Mouse (Mus musculus) gastrocnemius, postnatal 4 days (tissue): Measurements from ENCODE around the gene Hoxc11. TPM values are rescaled to one million over a fixed set of nuclear protein-coding genes. Genes with fewer than 3 reads are reported as not detected.

Experiments used
- DNase-seq, 2 experiments: peaks; one replicate each; pipeline ENCODE4 v3.0.0; 2021 to 2022; ENCODE audit warnings: low spot score in 2 of 2, mixed read lengths in 2 of 2
- microRNA-seq: library from miRNA; unstranded; fragments of <30 nt; microRNA quantifications from one replicate; pipeline ENCODE4 v1.2.0, GENCODE M21; 2021
- total RNA-seq, 2 experiments: library from RNA; stranded (reverse); gene quantifications; 2 replicates each; pipeline ENCODE4 v1.2.3; 2021

The Hoxc11 gene
- total RNA-seq, 2 experiments from 2014 or later: 11.0 to 12.0 TPM

- DNase-seq: no peak
These were observed 47.9 kb downstream of the Hoxc11 start for GRCm38 (mm10) chr15:103002156-103002555.

DNA sequence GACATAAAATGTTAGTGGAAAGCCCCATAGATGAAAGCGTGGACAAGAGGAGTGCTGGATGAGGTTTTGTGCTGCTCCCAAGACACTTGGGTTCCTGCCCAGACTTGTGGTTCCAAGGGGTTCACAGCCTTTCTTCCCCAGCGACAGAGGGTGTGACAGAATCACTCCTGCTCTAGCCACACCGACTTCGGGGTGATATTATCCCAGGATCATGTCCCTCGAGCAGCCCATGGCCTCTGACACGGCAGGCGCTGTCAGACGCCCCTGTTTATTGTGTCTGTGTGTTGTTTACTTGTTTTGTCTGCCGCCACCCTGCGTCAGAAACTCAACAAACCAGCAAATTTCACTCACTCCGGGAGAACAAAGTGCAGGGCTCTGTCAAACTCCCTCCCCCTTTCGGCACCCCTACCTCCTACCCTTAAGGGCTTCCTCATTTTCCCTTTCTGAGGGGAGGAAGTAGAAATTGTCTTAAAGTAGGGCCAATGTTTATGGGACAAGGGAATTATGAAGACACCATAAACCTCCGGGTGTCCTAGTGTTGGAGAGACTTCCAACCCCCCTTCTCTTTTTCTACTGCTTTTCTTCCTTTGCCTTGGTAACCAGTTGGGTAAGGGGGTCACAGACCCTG lies 48.7 kb downstream of the Hoxc11 start:
- no peak for DNase-seq

GRCm38 (mm10) chr15:103005308-103005707 lies 51.1 kb downstream of the Hoxc11 start:
- no peak for DNase-seq

- DNase-seq: no peak
These were observed 51.6 kb downstream of the Hoxc11 start for GRCm38 (mm10) chr15:103005797-103006196.

GRCm38 (mm10) chr15:103006326-103006725 lies 52.1 kb downstream of the Hoxc11 start:
- DNase-seq: no peak

Small RNA genes lying within 50 kb of the gene (microRNA-seq; reads per million reads assigned to microRNA genes)
- 1,027 reads per million, percentile 77 among the genes with 10 or more reads in this experiment for gene Mir196a-2

Other genes starting within 250 kb of the Hoxc11 start
- gene Calcoco1, start 232.2 kb upstream of the Hoxc11 start, total RNA-seq: 10 to 100 TPM; 60.8 to 67.8 TPM
- gene Hoxc13, start 33.3 kb upstream of the Hoxc11 start, total RNA-seq: not detected
- not detected for gene Hoxc12, start 17.7 kb upstream of the Hoxc11 start, total RNA-seq
- gene Hoxc10, start 12.4 kb downstream of the Hoxc11 start, total RNA-seq: 10 to 100 TPM; 45.2 to 46.4 TPM
- gene Hoxc5, start 13.0 kb downstream of the Hoxc11 start, total RNA-seq: 1 to 10 TPM; 4.1 to 5.0 TPM
- 1 to 10 TPM; 8.4 to 8.6 TPM for gene Hoxc9, start 22.0 kb downstream of the Hoxc11 start, total RNA-seq
- gene Hoxc8, start 36.2 kb downstream of the Hoxc11 start, total RNA-seq: 1 to 10 TPM; 3.2 to 3.3 TPM
- gene Hoxc6, start 43.8 kb downstream of the Hoxc11 start, total RNA-seq: 10 to 100 TPM; 12.7 to 12.8 TPM
- 1 to 10 TPM; 6.9 to 8.2 TPM for gene Hoxc4, start 64.5 kb downstream of the Hoxc11 start, total RNA-seq
- gene Smug1, start 212.7 kb downstream of the Hoxc11 start, total RNA-seq: 10 to 100 TPM; 13.9 to 15.4 TPM